In the genomic region with DNA sequence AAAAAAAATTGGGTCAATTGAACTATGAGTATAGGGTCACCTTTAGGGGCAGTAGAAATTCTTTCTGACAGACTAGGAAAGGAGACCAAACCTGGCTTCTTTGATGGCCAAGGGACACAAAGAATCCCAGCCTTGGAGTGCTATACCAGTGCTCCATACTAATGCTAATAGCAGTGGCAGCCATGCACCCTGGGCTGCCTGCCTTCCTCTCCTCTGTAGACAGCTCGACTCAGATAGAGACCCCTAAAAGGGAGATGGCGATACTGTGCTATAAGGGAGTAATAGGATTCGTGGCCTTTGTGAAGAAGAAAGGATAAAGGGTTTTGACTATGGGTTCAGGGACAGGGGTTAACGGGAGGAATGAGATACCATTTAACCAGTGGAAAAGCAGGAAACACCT, we compare ENCODE assay signal across 10 mouse cellular contexts. TPM values are rescaled to one million over a fixed set of nuclear protein-coding genes. Genes with fewer than 3 reads are reported as not detected.
A peak's percentile ranks its signal among the peaks of the same experiment; 100 is the strongest.
DNase-seq lines count a peak whose midpoint lies in the region; ATAC-seq and TF ChIP-seq lines count a peak whose summit lies in the region.
"Had no signal": no experiment of that assay in that cellular context is flagged by ENCODE, and none has a peak within 500 bp of the region (broad histone marks: within the 10 kb centered on the region; RNA-seq: fewer than 3 reads in every experiment).

No protein-coding gene starts in this region.

- no peak overlapping the region; the same call in 1 of the 2 replicates for H3K4me3 ChIP-seq in heart, postnatal 0 days (ENCODE audit: low read depth, low read length)
- H3K4me3 ChIP-seq in heart, adult 2 months = no peak overlapping the region
- peak overlapping the region; percentile 58 for H3K4me3 ChIP-seq in embryonic facial prominence, embryonic 13.5 days
- peak overlapping the region; percentile 42 for H3K4me3 ChIP-seq in intestine, embryonic 15.5 days (replicated peaks)
- H3K4me3 ChIP-seq in midbrain, postnatal 0 days (ENCODE audit: low read depth, low read length) = peak overlapping the region; percentile 63

- DNase-seq in heart, postnatal 0 days (ENCODE audit: low spot score) = no peak
- no peak for DNase-seq in heart, adult 2 months
- DNase-seq in midbrain, postnatal 0 days (ENCODE audit: low spot score) = no peak
- DNase-seq in yolk sac, embryonic 10.5 days (ENCODE audit: low spot score) = no peak
- no peak for DNase-seq in embryo, embryonic 10 days (ENCODE audit: low spot score)
- no peak for DNase-seq in spleen, adult 18-20 months

- no peaks in the 10 kb centered on the region for H3K9me3 ChIP-seq in heart, postnatal 0 days (replicated peaks; ENCODE audit: control insufficient read depth, low read length)
- no peaks in the 10 kb centered on the region for H3K9me3 ChIP-seq in embryonic facial prominence, embryonic 13.5 days
- H3K9me3 ChIP-seq in intestine, embryonic 15.5 days = no peaks in the 10 kb centered on the region
- H3K9me3 ChIP-seq in midbrain, postnatal 0 days (ENCODE audit: low read length) = no peaks in the 10 kb centered on the region

- intact Hi-C loops in heart, adult 2 months (cut with DNase I) = no loop called here

- 50% methylated on average over 4 of the region's 4 CpGs for WGBS in heart, postnatal 0 days
- WGBS in heart, adult 2 months = 44% methylated on average over 4 of the region's 4 CpGs
- WGBS in embryonic facial prominence, embryonic 13.5 days = 44% methylated on average over 4 of the region's 4 CpGs
- 44% methylated on average over 4 of the region's 4 CpGs for WGBS in intestine, embryonic 15.5 days
- WGBS in midbrain, postnatal 0 days = 29% methylated on average over 4 of the region's 4 CpGs

- no peaks in the 10 kb centered on the region for H3K79me2 ChIP-seq in heart, adult 2 months (replicated peaks; ENCODE audit: control insufficient read depth, insufficient read depth, low read length)

- ATAC-seq in heart, postnatal 0 days (ENCODE audit: insufficient read depth, low read depth) = no peak
- ATAC-seq in embryonic facial prominence, embryonic 13.5 days (ENCODE audit: insufficient number of reproducible peaks, insufficient read depth, low FRiP score, low TSS enrichment, low read depth) = no peak
- peak; percentile 8; the same call in 1 of the 2 replicates for ATAC-seq in intestine, embryonic 15.5 days
- peak; percentile 22; the same call in 1 of the 2 replicates for ATAC-seq in midbrain, postnatal 0 days (ENCODE audit: low FRiP score)

- peaks cover 45% of the 10 kb centered on the region for H3K27me3 ChIP-seq in heart, postnatal 0 days (ENCODE audit: control insufficient read depth, insufficient read depth, low read length)
- H3K27me3 ChIP-seq in heart, adult 2 months (ENCODE audit: control insufficient read depth, insufficient read depth, low read length) = peaks cover 11% of the 10 kb centered on the region
- peaks cover 45% of the 10 kb centered on the region for H3K27me3 ChIP-seq in embryonic facial prominence, embryonic 13.5 days
- peaks cover 35% of the 10 kb centered on the region for H3K27me3 ChIP-seq in intestine, embryonic 15.5 days (replicated peaks)
- no peaks in the 10 kb centered on the region for H3K27me3 ChIP-seq in midbrain, postnatal 0 days (ENCODE audit: insufficient read depth, low read length)
- H3K27me3 ChIP-seq: CH12.LX had no signal

- no peak overlapping the region for H3K9ac ChIP-seq in heart, postnatal 0 days (replicated peaks; ENCODE audit: low read depth, low read length)
- H3K9ac ChIP-seq in heart, adult 2 months (ENCODE audit: low read depth, low read length) = no peak overlapping the region
- no peak overlapping the region for H3K9ac ChIP-seq in embryonic facial prominence, embryonic 13.5 days
- H3K9ac ChIP-seq in intestine, embryonic 15.5 days = no peak overlapping the region
- H3K9ac ChIP-seq in midbrain, postnatal 0 days (replicated peaks; ENCODE audit: low read length, poor library complexity, severe bottlenecking) = peak overlapping the region; percentile 93

- 0 out of 2 replicates have a peak overlapping the region, but pooled peaks have one; percentile 71 for H3K4me2 ChIP-seq in heart, postnatal 0 days (ENCODE audit: low read depth, low read length)
- H3K4me2 ChIP-seq in embryonic facial prominence, embryonic 13.5 days = peak overlapping the region; percentile 98
- peak overlapping the region; percentile 88 for H3K4me2 ChIP-seq in intestine, embryonic 15.5 days (replicated peaks)
- peak overlapping the region; percentile 85 for H3K4me2 ChIP-seq in midbrain, postnatal 0 days (ENCODE audit: low read depth, low read length, poor library complexity, severe bottlenecking)

- H3K4me1 ChIP-seq in heart, postnatal 0 days (ENCODE audit: control insufficient read depth, insufficient read depth) = peaks cover 9% of the 10 kb centered on the region
- H3K4me1 ChIP-seq in heart, adult 2 months (ENCODE audit: control insufficient read depth, insufficient read depth, low read length) = no peaks in the 10 kb centered on the region
- peaks cover 9% of the 10 kb centered on the region for H3K4me1 ChIP-seq in embryonic facial prominence, embryonic 13.5 days
- H3K4me1 ChIP-seq in intestine, embryonic 15.5 days (replicated peaks) = peaks cover 9% of the 10 kb centered on the region
- peaks cover 10% of the 10 kb centered on the region for H3K4me1 ChIP-seq in midbrain, postnatal 0 days (ENCODE audit: insufficient read depth, low read length)

- no peak for TF ChIP-seq POLR2A in heart, adult 2 months (IDR thresholded peaks at IDR 0.05; ENCODE audit: insufficient read depth, low read depth, low read length)

- H3K27ac ChIP-seq in heart, postnatal 0 days (ENCODE audit: low read depth) = no peak overlapping the region
- no peak overlapping the region for H3K27ac ChIP-seq in heart, adult 2 months
- no peak overlapping the region for H3K27ac ChIP-seq in embryonic facial prominence, embryonic 13.5 days
- H3K27ac ChIP-seq in intestine, embryonic 15.5 days = no peak overlapping the region
- peak overlapping the region; percentile 82 for H3K27ac ChIP-seq in midbrain, postnatal 0 days (ENCODE audit: low read depth, low read length)

- TF ChIP-seq CTCF in heart, postnatal 0 days (IDR thresholded peaks at IDR 0.05; ENCODE audit: low read depth) = no peak
- TF ChIP-seq CTCF in heart, adult 2 months (IDR thresholded peaks at IDR 0.05) = no peak
- TF ChIP-seq CTCF in midbrain, postnatal 0 days (IDR thresholded peaks at IDR 0.05) = no peak

- no peaks in the 10 kb centered on the region for H3K36me3 ChIP-seq in heart, postnatal 0 days (replicated peaks; ENCODE audit: control insufficient read depth, insufficient read depth, low read length)
- no peaks in the 10 kb centered on the region for H3K36me3 ChIP-seq in heart, adult 2 months (ENCODE audit: control insufficient read depth, insufficient read depth, low read length)
- no peaks in the 10 kb centered on the region for H3K36me3 ChIP-seq in embryonic facial prominence, embryonic 13.5 days
- H3K36me3 ChIP-seq in intestine, embryonic 15.5 days = no peaks in the 10 kb centered on the region
- H3K36me3 ChIP-seq in midbrain, postnatal 0 days (ENCODE audit: insufficient read depth, low read length) = no peaks in the 10 kb centered on the region; the same call in 1 of the 2 replicates

- TF ChIP-seq EP300 in heart, postnatal 0 days (IDR thresholded peaks at IDR 0.05; ENCODE audit: low read depth) = no peak
- TF ChIP-seq EP300 in heart, adult 2 months (IDR thresholded peaks at IDR 0.05; ENCODE audit: insufficient read depth, low read depth, low read length) = no peak

RNA-seq across cellular contexts. Expression of a gene that starts 0.5 kb away (rescaled TPM):
- not detected in 2 replicates for total RNA-seq in heart, postnatal 0 days (2014; rRNA removed; ENCODE audit: low replicate concordance)
- 0.01 TPM in 1 of 2 replicates, not detected in the other for polyA plus RNA-seq in heart, postnatal 0 days (2015; fragmentation: Nextera tagmentation; extraction: Ambion mirVana)
- total RNA-seq in heart, adult 2 months (2021) = not detected
- 0.03 TPM in 1 of 2 replicates, not detected in the other for polyA plus RNA-seq in heart, adult 2 months (2012; rRNA removed)
- polyA plus RNA-seq in embryonic facial prominence, embryonic 13.5 days (2015; fragmentation: Nextera tagmentation; extraction: Ambion mirVana) = 0.31 and 0.44 TPM in 2 replicates
- polyA plus RNA-seq in intestine, embryonic 15.5 days (2015; fragmentation: Nextera tagmentation; extraction: Ambion mirVana) = 2.3 TPM in 2 replicates
- 19.1 and 21.9 TPM in 2 replicates for total RNA-seq in midbrain, postnatal 0 days (2014; rRNA removed)
- polyA plus RNA-seq in midbrain, postnatal 0 days (2015; fragmentation: Nextera tagmentation; extraction: Ambion mirVana) = 6.6 and 6.8 TPM in 2 replicates
- total RNA-seq: CH12.LX; gastrocnemius, adult 8-10 months had no signal

Comparison
In these comparisons a context has a peak if more than half of its experiments do, and no peak if none do; other contexts are left out.
1. ATAC-seq: peak in intestine, embryonic 15.5 days (single experiment) and midbrain, postnatal 0 days (single experiment); none in heart, postnatal 0 days (single experiment) and embryonic facial prominence, embryonic 13.5 days (single experiment).
2. H3K4me3 ChIP-seq: peak in embryonic facial prominence, embryonic 13.5 days (single experiment), intestine, embryonic 15.5 days (single experiment) and midbrain, postnatal 0 days (single experiment); none in heart, postnatal 0 days (single experiment) and heart, adult 2 months (single experiment).
3. Peak in every context shown above with its lines, with median percentiles within 50 percentile points of each other: H3K4me2 ChIP-seq.